Mouse (Mus musculus) lung, embryonic 14.5 days (tissue): ENCODE data around the gene Dynll2. TPM values are rescaled to one million over a fixed set of nuclear protein-coding genes. Genes with fewer than 3 reads are reported as not detected.

Source experiments
- ATAC-seq: fragments of 200-750 bp; cut with Nextera tagmentation; 2 replicates; pipeline ENCODE4 v1.8.0; 2017; ENCODE audit warnings: mild to moderate bottlenecking, moderate TSS enrichment, moderate library complexity; ENCODE audit not compliant: insufficient read depth
- DNase-seq: peaks from one replicate; pipeline ENCODE4 v3.0.0-alpha.2; 2015
- H3K27ac ChIP-seq: fragments of 300-500 bp; sonication (generic); 2 replicates; pipeline ENCODE4 v1.5.1; 2014; ENCODE audit warnings: low read depth, mild to moderate bottlenecking, moderate library complexity
- H3K27me3 ChIP-seq: fragments of 300-500 bp; sonication (generic); 2 replicates; pipeline ENCODE4 v1.6.1; 2014; ENCODE audit warnings: low read length, control low read depth; ENCODE audit not compliant: insufficient read depth
- H3K36me3 ChIP-seq: fragments of 300-500 bp; sonication (generic); 2 replicates; pipeline ENCODE4 v1.6.1; 2014; ENCODE audit warnings: control low read depth; ENCODE audit not compliant: insufficient read depth
- H3K4me1 ChIP-seq: fragments of 300-500 bp; sonication (generic); 2 replicates; pipeline ENCODE4 v1.6.1; 2014; ENCODE audit warnings: antibody characterized with exemption, control low read depth; ENCODE audit not compliant: insufficient read depth
- H3K4me2 ChIP-seq: fragments of 300-500 bp; sonication (generic); 2 replicates; pipeline ENCODE4 v1.6.1; 2014; ENCODE audit warnings: mild to moderate bottlenecking
- H3K4me3 ChIP-seq: fragments of 300-500 bp; sonication (generic); 2 replicates; pipeline ENCODE4 v1.5.1; 2014; ENCODE audit warnings: low read depth, low read length
- H3K9ac ChIP-seq: fragments of 300-500 bp; sonication (generic); 2 replicates; pipeline ENCODE4 v1.6.1; 2014
- H3K9me3 ChIP-seq: fragments of 300-500 bp; sonication (generic); 2 replicates; pipeline ENCODE4 v1.6.1; 2016; ENCODE audit warnings: low read depth, low read length, control low read depth
- CTCF ChIP-seq: IDR thresholded peaks from 2 replicates; pipeline ENCODE4 v1.5.1; 2016; ENCODE audit warnings: antibody characterized with exemption, low read depth
- WGBS: fragments of 180-500 bp; shearing (Covaris S2); extraction: QIAGEN DNeasy Blood & Tissue Kit; methylation state at CpG from one replicate; pipeline ENCODE4 v1.1.7; 2014; 5-methylcytosine and 5-hydroxymethylcytosine counted together
- polyA plus RNA-seq: library from polyadenylated mRNA; unstranded; fragments of >200 nt; fragmentation: Nextera tagmentation; extraction: Ambion mirVana; gene quantifications from 2 replicates; pipeline ENCODE4 v1.2.1, GENCODE M21; 2014

Gene Dynll2
- polyA plus RNA-seq, 1 experiment from 2014 or later: 19.7 TPM

GRCm38 (mm10) chr11:87973559-87974305, 13.6 kb downstream of the Dynll2 start:
- Histone ChIP-seq H3K36me3 (peaks cover 17% of the 10 kb centered on the region), H3K4me3 (no peak overlapping the region), H3K27ac (no peak overlapping the region), H3K9ac (no peak overlapping the region), H3K4me2 (no peak overlapping the region), H3K4me1 (no peaks in the 10 kb centered on the region), H3K27me3 (no peaks in the 10 kb centered on the region; the same call in 1 of the 2 replicates), H3K9me3 (no peaks in the 10 kb centered on the region)
- peak; percentile 22; the same call in 1 of the 2 replicates for ATAC-seq
- DNase-seq: peak; percentile 38
- WGBS: 45% methylated on average over 10 of the region's 10 CpGs
- peak; percentile 37 for TF ChIP-seq CTCF

- Histone ChIP-seq H3K4me2 (no peak overlapping the region), H3K27ac (no peak overlapping the region), H3K9me3 (no peaks in the 10 kb centered on the region), H3K27me3 (no peaks in the 10 kb centered on the region; the same call in 1 of the 2 replicates), H3K4me3 (no peak overlapping the region), H3K9ac (no peak overlapping the region), H3K4me1 (no peaks in the 10 kb centered on the region), H3K36me3 (peaks cover 8% of the 10 kb centered on the region)
- DNase-seq (no peak), ATAC-seq (no peak)
- WGBS: 70% methylated on average over 6 of the region's 6 CpGs
- no peak for TF ChIP-seq CTCF
Measured at GRCm38 (mm10) chr11:87972829-87973228, 14.5 kb downstream of the Dynll2 start.

- Histone ChIP-seq H3K4me2 (peak overlapping the region; percentile 57), H3K9ac (no peak overlapping the region), H3K27me3 (no peaks in the 10 kb centered on the region; the same call in 1 of the 2 replicates), H3K4me1 (no peaks in the 10 kb centered on the region), H3K4me3 (no peak overlapping the region), H3K9me3 (no peaks in the 10 kb centered on the region), H3K27ac (no peak overlapping the region), H3K36me3 (no peaks in the 10 kb centered on the region)
- WGBS: 16% methylated on average over 16 of the region's 20 CpGs
- TF ChIP-seq CTCF: no peak; the same call in 1 of the 2 replicates
- DNase-seq (no peak), ATAC-seq (no peak)
Measured at GRCm38 (mm10) chr11:87968356-87969122, 18.8 kb downstream of the Dynll2 start.

GRCm38 (mm10) chr11:87967692-87968289, 19.5 kb downstream of the Dynll2 start:
- DNase-seq: peak; percentile 94
- 1% methylated on average over 17 of the region's 17 CpGs for WGBS
- Histone ChIP-seq H3K4me2 (peak overlapping the region; percentile 57), H3K27ac (no peak overlapping the region), H3K4me1 (no peaks in the 10 kb centered on the region), H3K9ac (no peak overlapping the region), H3K9me3 (no peaks in the 10 kb centered on the region), H3K27me3 (no peaks in the 10 kb centered on the region; the same call in 1 of the 2 replicates), H3K36me3 (no peaks in the 10 kb centered on the region), H3K4me3 (peak overlapping the region; percentile 24)
- no peak for ATAC-seq
- TF ChIP-seq CTCF: peak; percentile 98

- no peaks in the 10 kb centered on the region for H3K9me3 ChIP-seq
- no peaks in the 10 kb centered on the region for H3K4me1 ChIP-seq
- no peak overlapping the region for H3K4me2 ChIP-seq
- H3K27me3 ChIP-seq: no peaks in the 10 kb centered on the region; the same call in 1 of the 2 replicates
- no peak overlapping the region for H3K4me3 ChIP-seq
- H3K27ac ChIP-seq: no peak overlapping the region
- 20% methylated on average over 10 of the region's 10 CpGs for WGBS
- H3K36me3 ChIP-seq: no peaks in the 10 kb centered on the region
- H3K9ac ChIP-seq: no peak overlapping the region
- TF ChIP-seq CTCF: no peak
- ATAC-seq (peak; percentile 47; the same call in 1 of the 2 replicates), DNase-seq (no peak)
Measured at GRCm38 (mm10) chr11:87966214-87966613, 21.1 kb downstream of the Dynll2 start.

GRCm38 (mm10) chr11:87965293-87965692, 22.0 kb downstream of the Dynll2 start:
- no peak for ATAC-seq
- Histone ChIP-seq H3K27ac (no peak overlapping the region), H3K27me3 (no peaks in the 10 kb centered on the region; the same call in 1 of the 2 replicates), H3K4me2 (no peak overlapping the region), H3K9ac (no peak overlapping the region), H3K36me3 (no peaks in the 10 kb centered on the region), H3K4me1 (no peaks in the 10 kb centered on the region), H3K4me3 (no peak overlapping the region), H3K9me3 (no peaks in the 10 kb centered on the region)
- WGBS: 26% methylated on average over 3 of the region's 3 CpGs
- no peak for DNase-seq
- TF ChIP-seq CTCF: no peak
